Comparison of ENCODE assay signal across 10 mouse cellular contexts in genomic region chr8:119656709-119657464, GRCm38 (mm10). TPM values are rescaled to one million over a fixed set of nuclear protein-coding genes. Genes with fewer than 3 reads are reported as not detected.
DNase-seq lines count a peak whose midpoint lies in the region; ATAC-seq and TF ChIP-seq lines count a peak whose summit lies in the region.
"Had no signal": no experiment of that assay in that cellular context is flagged by ENCODE, and none has a peak within 500 bp of the region (broad histone marks: within the 10 kb centered on the region; RNA-seq: fewer than 3 reads in every experiment).

No protein-coding gene starts in this region.

- H3K27ac ChIP-seq in bone marrow, adult 2 months (ENCODE audit: control insufficient read depth, insufficient read depth, low read depth, low read length, poor library complexity): no peak overlapping the region
- no peak overlapping the region for H3K27ac ChIP-seq in neural tube, embryonic 15.5 days (replicated peaks)
- H3K27ac ChIP-seq in forebrain, embryonic 14.5 days (ENCODE audit: low read depth, low read length): no peak overlapping the region
- H3K27ac ChIP-seq: heart, embryonic 15.5 days; midbrain, embryonic 15.5 days had no signal

- intact Hi-C loops in heart, postnatal 25 days (cut with DNase I): loop anchor here (1.0 kb wide), 1 partner anchor 19 kb away; no protein-coding TSS in a partner anchor

- no peak overlapping the region for H3K4me2 ChIP-seq in neural tube, embryonic 15.5 days
- H3K4me2 ChIP-seq in forebrain, embryonic 14.5 days (ENCODE audit: low read length): no peak overlapping the region
- H3K4me2 ChIP-seq: heart, embryonic 15.5 days; midbrain, embryonic 15.5 days had no signal

- DNase-seq in heart, adult 11 months: peak; percentile 91
- DNase-seq in heart, postnatal 25 days (ENCODE audit: low spot score): no peak
- peak; percentile 33 for DNase-seq in 416B (ENCODE audit: low read depth)
- DNase-seq in lung, adult 18-20 months: peak; percentile 49 to 60
- DNase-seq in right cerebral cortex, postnatal 10 days (ENCODE audit: low spot score in 2 of 2): no peak
- DNase-seq in forebrain, embryonic 14.5 days (ENCODE audit: low spot score): no peak

- H3K4me3 ChIP-seq in bone marrow, adult 2 months (replicated peaks; ENCODE audit: control insufficient read depth, low read depth, low read length): no peak overlapping the region
- no peak overlapping the region for H3K4me3 ChIP-seq in neural tube, embryonic 15.5 days (replicated peaks)
- no peak overlapping the region for H3K4me3 ChIP-seq in forebrain, embryonic 14.5 days (ENCODE audit: low read depth, low read length)
- H3K4me3 ChIP-seq: heart, embryonic 15.5 days; midbrain, embryonic 15.5 days had no signal

- no peaks in the 10 kb centered on the region for H3K9me3 ChIP-seq in neural tube, embryonic 15.5 days (replicated peaks)
- no peaks in the 10 kb centered on the region for H3K9me3 ChIP-seq in forebrain, embryonic 14.5 days (replicated peaks; ENCODE audit: control insufficient read depth, low read length)
- H3K9me3 ChIP-seq: heart, embryonic 15.5 days; midbrain, embryonic 15.5 days had no signal

- H3K36me3 ChIP-seq in neural tube, embryonic 15.5 days: no peaks in the 10 kb centered on the region
- no peaks in the 10 kb centered on the region for H3K36me3 ChIP-seq in forebrain, embryonic 14.5 days (ENCODE audit: control insufficient read depth, insufficient read depth, low read length)
- H3K36me3 ChIP-seq: heart, embryonic 15.5 days; midbrain, embryonic 15.5 days had no signal

- no peak overlapping the region for H3K9ac ChIP-seq in neural tube, embryonic 15.5 days (replicated peaks)
- H3K9ac ChIP-seq in forebrain, embryonic 14.5 days (ENCODE audit: low read length): no peak overlapping the region
- H3K9ac ChIP-seq: heart, embryonic 15.5 days; midbrain, embryonic 15.5 days had no signal

- H3K27me3 ChIP-seq in neural tube, embryonic 15.5 days (replicated peaks): no peaks in the 10 kb centered on the region
- H3K27me3 ChIP-seq in forebrain, embryonic 14.5 days (replicated peaks; ENCODE audit: control insufficient read depth, insufficient read depth, low read length): no peaks in the 10 kb centered on the region
- H3K27me3 ChIP-seq: heart, embryonic 15.5 days; midbrain, embryonic 15.5 days had no signal

- H3K4me1 ChIP-seq in bone marrow, adult 2 months (ENCODE audit: control insufficient read depth, insufficient read depth, low read length): no peaks in the 10 kb centered on the region
- H3K4me1 ChIP-seq in neural tube, embryonic 15.5 days: peaks cover 9% of the 10 kb centered on the region
- no peaks in the 10 kb centered on the region for H3K4me1 ChIP-seq in forebrain, embryonic 14.5 days (ENCODE audit: control insufficient read depth, insufficient read depth, low read length)

- no peak for ATAC-seq in neural tube, embryonic 15.5 days (ENCODE audit: low FRiP score)
- ATAC-seq in forebrain, embryonic 14.5 days: no peak
- ATAC-seq: midbrain, embryonic 15.5 days had no signal

- TF ChIP-seq POLR2A in bone marrow, adult 2 months (IDR thresholded peaks at IDR 0.05; ENCODE audit: borderline replicate concordance, control insufficient read depth, low read depth, low read length): no peak

- 47% methylated on average over 5 of the region's 5 CpGs for WGBS in bone marrow, adult 2 months
- WGBS in neural tube, embryonic 15.5 days: 57% methylated on average over 5 of the region's 5 CpGs
- 58% methylated on average over 5 of the region's 5 CpGs for WGBS in forebrain, embryonic 14.5 days

- peak; percentile 48 for TF ChIP-seq CTCF in bone marrow, adult 2 months (IDR thresholded peaks at IDR 0.05; ENCODE audit: control insufficient read depth, insufficient read depth, low read length)

RNA-seq across cellular contexts. Expression of gene Wfdc1, which starts 9.3 kb away (rescaled TPM):
- 10 to 100 TPM; 45.5 to 49.2 TPM for total RNA-seq in heart, postnatal 25 days (2021)
- polyA plus RNA-seq in bone marrow, adult 2 months (2011; ENCODE audit: insufficient read depth, insufficient read length, low replicate concordance, missing spikeins): not detected in 2 replicates
- 5.9 and 6.2 TPM in 2 replicates for polyA plus RNA-seq in neural tube, embryonic 15.5 days (2015; fragmentation: Nextera tagmentation; extraction: Ambion mirVana)
- polyA plus RNA-seq in forebrain, embryonic 14.5 days (2014; fragmentation: Nextera tagmentation; extraction: Ambion mirVana): 3.7 and 4.5 TPM in 2 replicates

RNA-seq across cellular contexts. Expression of gene Kcng4, which starts 21.4 kb away (rescaled TPM):
- total RNA-seq in heart, postnatal 25 days (2021): under 1 TPM; 0.06 to 0.16 TPM
- not detected in 2 replicates for polyA plus RNA-seq in bone marrow, adult 2 months (2011; ENCODE audit: insufficient read depth, insufficient read length, low replicate concordance, missing spikeins)
- 0.09 and 0.14 TPM in 2 replicates for polyA plus RNA-seq in neural tube, embryonic 15.5 days (2015; fragmentation: Nextera tagmentation; extraction: Ambion mirVana)
- polyA plus RNA-seq in forebrain, embryonic 14.5 days (2014; fragmentation: Nextera tagmentation; extraction: Ambion mirVana): 0.20 and 0.21 TPM in 2 replicates
- polyA plus RNA-seq: heart, embryonic 15.5 days had no signal

RNA-seq across cellular contexts. Expression of gene Atp2c2, which starts 42.9 kb away (rescaled TPM):
- not detected for total RNA-seq in heart, postnatal 25 days (2021)
- polyA plus RNA-seq in bone marrow, adult 2 months (2011; ENCODE audit: insufficient read depth, insufficient read length, low replicate concordance, missing spikeins): not detected in 2 replicates
- 0.36 and 0.41 TPM in 2 replicates for polyA plus RNA-seq in neural tube, embryonic 15.5 days (2015; fragmentation: Nextera tagmentation; extraction: Ambion mirVana)
- polyA plus RNA-seq in forebrain, embryonic 14.5 days (2014; fragmentation: Nextera tagmentation; extraction: Ambion mirVana): 0.05 TPM in 1 of 2 replicates, not detected in the other

RNA-seq across cellular contexts. Expression of gene Adad2, which starts 44.3 kb away (rescaled TPM):
- not detected for total RNA-seq in heart, postnatal 25 days (2021)
- polyA plus RNA-seq in bone marrow, adult 2 months (2011; ENCODE audit: insufficient read depth, insufficient read length, low replicate concordance, missing spikeins): not detected in 2 replicates
- 0.10 and 0.11 TPM in 2 replicates for polyA plus RNA-seq in neural tube, embryonic 15.5 days (2015; fragmentation: Nextera tagmentation; extraction: Ambion mirVana)
- 0.09 TPM in 1 of 2 replicates, not detected in the other for polyA plus RNA-seq in forebrain, embryonic 14.5 days (2014; fragmentation: Nextera tagmentation; extraction: Ambion mirVana)
- polyA plus RNA-seq: heart, embryonic 15.5 days had no signal

RNA-seq across cellular contexts. Expression of gene Taf1c, which starts 51.9 kb away (rescaled TPM):
- total RNA-seq in heart, postnatal 25 days (2021): 1 to 10 TPM; 2.9 to 4.2 TPM
- polyA plus RNA-seq in bone marrow, adult 2 months (2011; ENCODE audit: insufficient read depth, insufficient read length, low replicate concordance, missing spikeins): 9.6 and 17.6 TPM in 2 replicates
- polyA plus RNA-seq in neural tube, embryonic 15.5 days (2015; fragmentation: Nextera tagmentation; extraction: Ambion mirVana): 11.8 and 15.0 TPM in 2 replicates
- polyA plus RNA-seq in forebrain, embryonic 14.5 days (2014; fragmentation: Nextera tagmentation; extraction: Ambion mirVana): 13.7 and 15.5 TPM in 2 replicates

Comparison
In these comparisons a context has a peak if more than half of its experiments do, and no peak if none do; other contexts are left out.
1. DNase-seq: peak in heart, adult 11 months (single experiment), 416B (single experiment) and lung, adult 18-20 months (2 of 2); none in heart, postnatal 25 days (single experiment), right cerebral cortex, postnatal 10 days (0 of 2) and forebrain, embryonic 14.5 days (single experiment).